In genomic region chr5:149217524-149218357, GRCm38 (mm10) we compare ENCODE assay signal across 17 mouse cellular contexts. TPM values are rescaled to one million over a fixed set of nuclear protein-coding genes. Genes with fewer than 3 reads are reported as not detected.
DNase-seq lines count a peak whose midpoint lies in the region; ATAC-seq and TF ChIP-seq lines count a peak whose summit lies in the region.
"Had no signal": no experiment of that assay in that cellular context is flagged by ENCODE, and none has a peak within 500 bp of the region (broad histone marks: within the 10 kb centered on the region; RNA-seq: fewer than 3 reads in every experiment).

No protein-coding gene starts in this region.

- H3K27me3 ChIP-seq in hindbrain, embryonic 11.5 days (ENCODE audit: control insufficient read depth, insufficient read depth, low read length) = peaks cover 2% of the 10 kb centered on the region; the same call in 1 of the 2 replicates
- no peaks in the 10 kb centered on the region for H3K27me3 ChIP-seq in hindbrain, embryonic 12.5 days
- no peaks in the 10 kb centered on the region for H3K27me3 ChIP-seq in midbrain, embryonic 11.5 days (ENCODE audit: control insufficient read depth, insufficient read depth, low read length)
- no peaks in the 10 kb centered on the region for H3K27me3 ChIP-seq in midbrain, embryonic 10.5 days (ENCODE audit: low read depth, poor library complexity, severe bottlenecking)
- H3K27me3 ChIP-seq in heart, adult 2 months (ENCODE audit: control insufficient read depth, insufficient read depth, low read length) = no peaks in the 10 kb centered on the region
- H3K27me3 ChIP-seq: limb, embryonic 12.5 days; megakaryocyte, embryonic 14.5 days had no signal

- H3K27ac ChIP-seq in hindbrain, embryonic 11.5 days (ENCODE audit: low read depth, low read length) = no peak overlapping the region
- no peak overlapping the region for H3K27ac ChIP-seq in hindbrain, embryonic 12.5 days
- H3K27ac ChIP-seq in midbrain, embryonic 11.5 days (ENCODE audit: low read depth, low read length) = no peak overlapping the region
- no peak overlapping the region for H3K27ac ChIP-seq in midbrain, embryonic 10.5 days (replicated peaks)
- H3K27ac ChIP-seq in heart, adult 2 months = no peak overlapping the region
- H3K27ac ChIP-seq: hindbrain, embryonic 10.5 days; limb, embryonic 12.5 days had no signal

- no peak overlapping the region for H3K4me3 ChIP-seq in hindbrain, embryonic 11.5 days (ENCODE audit: low read depth, low read length)
- no peak overlapping the region for H3K4me3 ChIP-seq in hindbrain, embryonic 12.5 days
- H3K4me3 ChIP-seq in midbrain, embryonic 11.5 days (ENCODE audit: low read depth, low read length) = no peak overlapping the region
- no peak overlapping the region for H3K4me3 ChIP-seq in midbrain, embryonic 10.5 days
- no peak overlapping the region for H3K4me3 ChIP-seq in heart, adult 2 months
- H3K4me3 ChIP-seq: hindbrain, embryonic 10.5 days; limb, embryonic 12.5 days; megakaryocyte, embryonic 14.5 days had no signal

- DNase-seq in hindbrain, embryonic 11.5 days (ENCODE audit: low spot score) = no peak
- peak; percentile 75 for DNase-seq in midbrain, embryonic 11.5 days (ENCODE audit: low spot score, missing footprints)
- no peak for DNase-seq in midbrain, embryonic 10.5 days (ENCODE audit: low spot score)
- peak; percentile 26 for DNase-seq in c-Kit-positive CD71-positive TER-119-positive erythroid progenitor cells, embryonic 14.5 days (ENCODE audit: low spot score)
- no peak for DNase-seq in heart, adult 2 months
- no peak for DNase-seq in urinary bladder, postnatal 25 days (ENCODE audit: low spot score)
- DNase-seq: adrenal gland, postnatal 14 days; B cell, adult 2 months; cerebellum, adult 8-10 months; kidney, adult 9 months; kidney, postnatal 36 days; lung, adult 18-20 months had no signal

- 86% methylated on average over 6 of the region's 6 CpGs for WGBS in hindbrain, embryonic 11.5 days
- WGBS in hindbrain, embryonic 12.5 days = 87% methylated on average over 6 of the region's 6 CpGs
- 85% methylated on average over 6 of the region's 6 CpGs for WGBS in midbrain, embryonic 11.5 days
- 81% methylated on average over 6 of the region's 6 CpGs for WGBS in midbrain, embryonic 10.5 days
- 73% methylated on average over 6 of the region's 6 CpGs for WGBS in heart, adult 2 months

- no peak overlapping the region for H3K4me2 ChIP-seq in hindbrain, embryonic 11.5 days (replicated peaks; ENCODE audit: low read depth, low read length)
- H3K4me2 ChIP-seq in hindbrain, embryonic 12.5 days (replicated peaks) = no peak overlapping the region
- H3K4me2 ChIP-seq in midbrain, embryonic 11.5 days = no peak overlapping the region
- H3K4me2 ChIP-seq: heart, embryonic 11.5 days; limb, embryonic 12.5 days had no signal

- H3K36me3 ChIP-seq in hindbrain, embryonic 11.5 days (ENCODE audit: control insufficient read depth, insufficient read depth, low read length) = peaks cover 12% of the 10 kb centered on the region
- H3K36me3 ChIP-seq in hindbrain, embryonic 12.5 days = peaks cover 45% of the 10 kb centered on the region
- H3K36me3 ChIP-seq in midbrain, embryonic 11.5 days (ENCODE audit: control insufficient read depth, insufficient read depth, low read length) = peaks cover 19% of the 10 kb centered on the region
- peaks cover 56% of the 10 kb centered on the region for H3K36me3 ChIP-seq in midbrain, embryonic 10.5 days
- H3K36me3 ChIP-seq in heart, adult 2 months (ENCODE audit: control insufficient read depth, insufficient read depth, low read length) = no peaks in the 10 kb centered on the region

- no peaks in the 10 kb centered on the region for H3K4me1 ChIP-seq in hindbrain, embryonic 11.5 days (replicated peaks; ENCODE audit: control insufficient read depth, insufficient read depth, low read length)
- H3K4me1 ChIP-seq in hindbrain, embryonic 12.5 days = no peaks in the 10 kb centered on the region
- no peaks in the 10 kb centered on the region for H3K4me1 ChIP-seq in midbrain, embryonic 11.5 days (ENCODE audit: control insufficient read depth, insufficient read depth, low read length)
- H3K4me1 ChIP-seq in midbrain, embryonic 10.5 days = peaks cover 7% of the 10 kb centered on the region; the same call in 1 of the 2 replicates
- no peaks in the 10 kb centered on the region for H3K4me1 ChIP-seq in heart, adult 2 months (ENCODE audit: control insufficient read depth, insufficient read depth, low read length)
- H3K4me1 ChIP-seq: limb, embryonic 12.5 days had no signal

- intact Hi-C loops in heart, adult 2 months (cut with DNase I) = no loop called here

- peak; percentile 38; the same call in 1 of the 2 replicates for ATAC-seq in hindbrain, embryonic 11.5 days (ENCODE audit: low FRiP score)
- no peak for ATAC-seq in hindbrain, embryonic 12.5 days (ENCODE audit: low FRiP score)
- no peak for ATAC-seq in midbrain, embryonic 11.5 days (ENCODE audit: low FRiP score)

- TF ChIP-seq POLR2A in heart, adult 2 months (IDR thresholded peaks at IDR 0.05; ENCODE audit: insufficient read depth, low read depth, low read length) = no peak

- no peak overlapping the region for H3K9ac ChIP-seq in hindbrain, embryonic 11.5 days (ENCODE audit: low read depth, low read length)
- no peak overlapping the region for H3K9ac ChIP-seq in hindbrain, embryonic 12.5 days
- no peak overlapping the region for H3K9ac ChIP-seq in midbrain, embryonic 11.5 days (ENCODE audit: low read length)
- H3K9ac ChIP-seq in heart, adult 2 months (ENCODE audit: low read depth, low read length) = no peak overlapping the region
- H3K9ac ChIP-seq: limb, embryonic 12.5 days had no signal

- no peak for TF ChIP-seq CTCF in heart, adult 2 months (IDR thresholded peaks at IDR 0.05)

- no peak for TF ChIP-seq EP300 in heart, adult 2 months (IDR thresholded peaks at IDR 0.05; ENCODE audit: insufficient read depth, low read depth, low read length)

- H3K9me3 ChIP-seq in hindbrain, embryonic 11.5 days (ENCODE audit: control insufficient read depth, low read length) = no peaks in the 10 kb centered on the region
- no peaks in the 10 kb centered on the region for H3K9me3 ChIP-seq in hindbrain, embryonic 12.5 days (replicated peaks)
- no peaks in the 10 kb centered on the region for H3K9me3 ChIP-seq in midbrain, embryonic 11.5 days (ENCODE audit: control insufficient read depth, low read length)
- H3K9me3 ChIP-seq in midbrain, embryonic 10.5 days (replicated peaks) = peaks cover 10% of the 10 kb centered on the region; the same call in 1 of the 2 replicates

- no peaks in the 10 kb centered on the region for H3K79me2 ChIP-seq in heart, adult 2 months (replicated peaks; ENCODE audit: control insufficient read depth, insufficient read depth, low read length)

RNA-seq across cellular contexts. Expression of gene Hmgb1, which starts 33.5 kb away (rescaled TPM):
- 1,633 and 1,649 TPM in 2 replicates for polyA plus RNA-seq in hindbrain, embryonic 11.5 days (2014; fragmentation: Nextera tagmentation; extraction: Ambion mirVana)
- polyA plus RNA-seq in hindbrain, embryonic 12.5 days (2016; fragmentation: Nextera tagmentation; extraction: Ambion mirVana) = 1,291 and 1,445 TPM in 2 replicates
- polyA plus RNA-seq in midbrain, embryonic 11.5 days (2014; fragmentation: Nextera tagmentation; extraction: Ambion mirVana) = 1,896 and 1,979 TPM in 2 replicates
- 1,399 and 1,420 TPM in 2 replicates for polyA plus RNA-seq in midbrain, embryonic 10.5 days (2016; fragmentation: Nextera tagmentation; extraction: Ambion mirVana)
- total RNA-seq in heart, adult 2 months (2021) = 100 to 1,000 TPM in 1 of 2 experiments, 10 to 100 TPM in 1; 88.9 to 103 TPM
- 23.7 and 42.4 TPM in 2 replicates for polyA plus RNA-seq in heart, adult 2 months (2012; rRNA removed)

RNA-seq across cellular contexts. Expression of gene Uspl1, which starts 33.6 kb away (rescaled TPM):
- 73.7 and 79.9 TPM in 2 replicates for polyA plus RNA-seq in hindbrain, embryonic 11.5 days (2014; fragmentation: Nextera tagmentation; extraction: Ambion mirVana)
- polyA plus RNA-seq in hindbrain, embryonic 12.5 days (2016; fragmentation: Nextera tagmentation; extraction: Ambion mirVana) = 63.0 and 68.6 TPM in 2 replicates
- 81.3 and 83.3 TPM in 2 replicates for polyA plus RNA-seq in midbrain, embryonic 11.5 days (2014; fragmentation: Nextera tagmentation; extraction: Ambion mirVana)
- polyA plus RNA-seq in midbrain, embryonic 10.5 days (2016; fragmentation: Nextera tagmentation; extraction: Ambion mirVana) = 71.6 and 73.8 TPM in 2 replicates
- 10 to 100 TPM; 17.5 to 21.0 TPM for total RNA-seq in heart, adult 2 months (2021)
- polyA plus RNA-seq in heart, adult 2 months (2012; rRNA removed) = 7.4 and 13.4 TPM in 2 replicates

RNA-seq across cellular contexts. Expression of gene Alox5ap, which starts 46.8 kb away (rescaled TPM):
- polyA plus RNA-seq in hindbrain, embryonic 11.5 days (2014; fragmentation: Nextera tagmentation; extraction: Ambion mirVana) = 5.6 and 6.9 TPM in 2 replicates
- 5.9 and 7.1 TPM in 2 replicates for polyA plus RNA-seq in hindbrain, embryonic 12.5 days (2016; fragmentation: Nextera tagmentation; extraction: Ambion mirVana)
- 6.3 and 9.3 TPM in 2 replicates for polyA plus RNA-seq in midbrain, embryonic 11.5 days (2014; fragmentation: Nextera tagmentation; extraction: Ambion mirVana)
- polyA plus RNA-seq in midbrain, embryonic 10.5 days (2016; fragmentation: Nextera tagmentation; extraction: Ambion mirVana) = 4.8 and 6.2 TPM in 2 replicates
- 10 to 100 TPM; 19.9 to 21.1 TPM for total RNA-seq in heart, adult 2 months (2021)
- 25.5 and 26.5 TPM in 2 replicates for polyA plus RNA-seq in heart, adult 2 months (2012; rRNA removed)

Comparison
In these comparisons a context has a peak if more than half of its experiments do, and no peak if none do; other contexts are left out.
1. DNase-seq: peak in midbrain, embryonic 11.5 days (single experiment) and c-Kit-positive CD71-positive TER-119-positive erythroid progenitor cells, embryonic 14.5 days (single experiment); none in hindbrain, embryonic 11.5 days (single experiment), midbrain, embryonic 10.5 days (single experiment), heart, adult 2 months (0 of 2) and urinary bladder, postnatal 25 days (single experiment).
2. RNA of gene Hmgb1, which starts 33.5 kb away (polyA plus RNA-seq): 1,896 to 1,979 TPM in midbrain, embryonic 11.5 days, 1,633 to 1,649 TPM in hindbrain, embryonic 11.5 days, 1,399 to 1,420 TPM in midbrain, embryonic 10.5 days and 1,291 to 1,445 TPM in hindbrain, embryonic 12.5 days; 23.7 to 42.4 TPM in heart, adult 2 months; every median in the first group is over 10 times any median in the second.